Mouse (Mus musculus): ENCODE measurements around the gene Eef1b2. TPM values are rescaled to one million over a fixed set of nuclear protein-coding genes. Genes with fewer than 3 reads are reported as not detected.
"Not testable (repeated sequence)": the region's sequence is repeated elsewhere in the genome, so short reads cannot be mapped to it uniquely, and the experiment has no call there.

Gene Eef1b2
- polyA plus RNA-seq, 1 experiment from 2014 or later = 383 TPM

- Histone ChIP-seq H3K4me3 (peak overlapping the region; percentile 62), H3K9me3 (replicated peaks) (no peaks in the 10 kb centered on the region), H3K4me2 (replicated peaks) (peak overlapping the region; percentile 77), H3K36me3 (peaks cover 23% of the 10 kb centered on the region), H3K4me1 (peaks cover 21% of the 10 kb centered on the region), H3K27me3 (no peaks in the 10 kb centered on the region), H3K27ac (no peak overlapping the region), H3K9ac (no peak overlapping the region)
- no peak for ATAC-seq (ENCODE audit: low FRiP score)
- 82% methylated on average over 3 of the region's 3 CpGs for WGBS
Observed at GRCm38 (mm10) chr1:63178308-63178707, 1.7 kb downstream of the Eef1b2 start.

DNA sequence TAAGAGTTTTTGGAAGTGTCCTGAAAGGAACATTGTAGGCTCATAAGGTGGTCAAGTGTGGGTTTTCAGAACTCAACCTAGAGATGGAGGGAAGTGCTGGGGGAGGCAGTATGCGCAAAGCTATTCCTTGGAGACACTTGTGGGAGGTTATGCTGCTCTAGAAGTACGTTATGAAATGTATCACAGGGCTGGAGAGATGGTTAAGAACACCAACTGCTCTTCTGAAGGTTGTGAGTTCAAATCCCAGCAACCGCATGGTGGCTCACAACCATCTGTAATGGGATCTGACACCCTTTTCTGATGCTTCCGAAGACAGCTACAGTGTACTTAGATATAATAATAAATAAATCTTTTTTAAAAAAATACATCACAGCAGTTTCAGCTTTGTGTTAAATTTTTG, 3.5 kb downstream of the Eef1b2 start:
- ATAC-seq (ENCODE audit: low FRiP score) = no peak
- no peak overlapping the region for H3K4me3 ChIP-seq
- H3K9me3 ChIP-seq (replicated peaks) = no peaks in the 10 kb centered on the region
- no peaks in the 10 kb centered on the region for H3K27me3 ChIP-seq
- no peak overlapping the region for H3K9ac ChIP-seq
- H3K4me2 ChIP-seq (replicated peaks) = no peak overlapping the region
- WGBS = 90% methylated on average over 4 of the region's 4 CpGs
- no peak overlapping the region for H3K27ac ChIP-seq
- H3K36me3 ChIP-seq = peaks cover 23% of the 10 kb centered on the region
- H3K4me1 ChIP-seq = peaks cover 18% of the 10 kb centered on the region

- ATAC-seq (ENCODE audit: low FRiP score) = not testable (repeated sequence)
- H3K36me3 ChIP-seq = peaks cover 23% of the 10 kb centered on the region
Observed at GRCm38 (mm10) chr1:63180575-63180974, 4.0 kb downstream of the Eef1b2 start.

DNA sequence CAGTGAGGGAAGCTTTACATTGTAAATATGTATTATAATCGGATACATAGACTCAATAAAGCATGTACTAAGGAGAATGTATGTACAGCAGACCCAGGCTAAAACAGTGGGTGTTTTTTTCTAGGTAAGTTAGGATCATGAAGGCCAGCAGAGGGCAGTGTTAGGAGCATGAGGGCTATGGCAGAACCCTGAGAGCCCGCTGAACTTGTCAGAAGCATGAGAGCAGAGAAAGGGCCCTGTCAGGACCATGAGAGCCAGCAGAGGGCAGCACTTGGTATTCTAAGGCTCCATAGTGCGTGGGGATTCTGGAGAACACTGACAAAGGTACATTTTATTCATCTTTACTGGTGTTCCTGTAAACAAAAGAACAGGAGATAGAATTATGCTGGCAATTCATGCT, 4.4 kb downstream of the Eef1b2 start:
- no peak overlapping the region for H3K4me3 ChIP-seq
- peak; percentile 71 for ATAC-seq (ENCODE audit: low FRiP score)
- no peak overlapping the region for H3K9ac ChIP-seq
- peaks cover 11% of the 10 kb centered on the region for H3K4me1 ChIP-seq
- 0 out of 2 replicates have a peak overlapping the region, but pooled peaks have one; percentile 30 for H3K27ac ChIP-seq
- H3K4me2 ChIP-seq (replicated peaks) = no peak overlapping the region
- WGBS = 9% methylated on average over 3 of the region's 3 CpGs
- H3K36me3 ChIP-seq = peaks cover 23% of the 10 kb centered on the region
- H3K27me3 ChIP-seq = no peaks in the 10 kb centered on the region
- H3K9me3 ChIP-seq (replicated peaks) = no peaks in the 10 kb centered on the region

More at GRCm38 (mm10) chr1:63180575-63180974, 4.0 kb downstream of the Eef1b2 start:
- not testable (repeated sequence) for H3K4me2 ChIP-seq (replicated peaks); H3K4me3 ChIP-seq; H3K27me3 ChIP-seq; H3K9me3 ChIP-seq (replicated peaks); H3K9ac ChIP-seq
- 68% methylated on average over 4 of the region's 4 CpGs for WGBS
- Histone ChIP-seq H3K4me1 (peaks cover 14% of the 10 kb centered on the region), H3K27ac (0 out of 2 replicates have a peak overlapping the region, but pooled peaks have one; percentile 5)

GRCm38 (mm10) chr1:63181480-63181879, 4.9 kb downstream of the Eef1b2 start:
- Histone ChIP-seq H3K27ac (0 out of 2 replicates have a peak overlapping the region, but pooled peaks have one; percentile 30), H3K9me3 (replicated peaks) (no peaks in the 10 kb centered on the region), H3K4me2 (replicated peaks) (no peak overlapping the region), H3K4me1 (peaks cover 11% of the 10 kb centered on the region), H3K36me3 (peaks cover 23% of the 10 kb centered on the region), H3K9ac (no peak overlapping the region), H3K27me3 (no peaks in the 10 kb centered on the region), H3K4me3 (no peak overlapping the region)
- ATAC-seq (ENCODE audit: low FRiP score) = peak; percentile 18; the same call in 1 of the 2 replicates
- WGBS = 93% methylated on average over 1 of the region's 1 CpGs

DNA sequence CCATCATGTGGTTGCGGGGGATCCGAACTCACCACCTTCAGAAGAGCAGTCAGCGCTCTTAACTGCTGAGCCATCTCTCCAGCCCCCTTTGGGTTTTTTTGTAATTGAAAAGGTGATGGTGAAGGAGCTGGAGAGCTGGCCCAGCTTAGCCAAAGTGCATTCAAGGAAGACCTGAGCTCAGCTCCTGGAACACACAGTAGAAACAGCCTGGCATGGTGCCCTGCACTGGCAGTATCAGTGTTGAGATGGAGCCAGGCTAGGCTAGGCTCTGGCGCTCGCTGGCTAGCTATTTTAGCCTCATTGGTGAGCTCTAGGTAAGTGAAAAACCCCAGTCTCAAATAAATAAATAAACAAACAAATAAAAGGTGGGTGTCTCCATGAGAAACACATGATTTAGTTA, 5.6 kb downstream of the Eef1b2 start:
- Histone ChIP-seq H3K36me3 (peaks cover 23% of the 10 kb centered on the region), H3K4me3 (no peak overlapping the region), H3K27ac (no peak overlapping the region), H3K4me2 (replicated peaks) (no peak overlapping the region), H3K9me3 (replicated peaks) (no peaks in the 10 kb centered on the region), H3K4me1 (peaks cover 11% of the 10 kb centered on the region), H3K27me3 (no peaks in the 10 kb centered on the region), H3K9ac (no peak overlapping the region)
- 87% methylated on average over 5 of the region's 5 CpGs for WGBS
- ATAC-seq (ENCODE audit: low FRiP score) = no peak

- WGBS = 64% methylated on average over 10 of the region's 10 CpGs
- ATAC-seq (ENCODE audit: low FRiP score) = no peak
- no peak overlapping the region for H3K4me3 ChIP-seq
- H3K9ac ChIP-seq = no peak overlapping the region
- peaks cover 23% of the 10 kb centered on the region for H3K36me3 ChIP-seq
- no peaks in the 10 kb centered on the region for H3K9me3 ChIP-seq (replicated peaks)
- no peak overlapping the region for H3K4me2 ChIP-seq (replicated peaks)
- H3K4me1 ChIP-seq = peaks cover 7% of the 10 kb centered on the region
- no peak overlapping the region for H3K27ac ChIP-seq
- H3K27me3 ChIP-seq = no peaks in the 10 kb centered on the region
Observed at GRCm38 (mm10) chr1:63182636-63183270, 6.1 kb downstream of the Eef1b2 start.

DNA sequence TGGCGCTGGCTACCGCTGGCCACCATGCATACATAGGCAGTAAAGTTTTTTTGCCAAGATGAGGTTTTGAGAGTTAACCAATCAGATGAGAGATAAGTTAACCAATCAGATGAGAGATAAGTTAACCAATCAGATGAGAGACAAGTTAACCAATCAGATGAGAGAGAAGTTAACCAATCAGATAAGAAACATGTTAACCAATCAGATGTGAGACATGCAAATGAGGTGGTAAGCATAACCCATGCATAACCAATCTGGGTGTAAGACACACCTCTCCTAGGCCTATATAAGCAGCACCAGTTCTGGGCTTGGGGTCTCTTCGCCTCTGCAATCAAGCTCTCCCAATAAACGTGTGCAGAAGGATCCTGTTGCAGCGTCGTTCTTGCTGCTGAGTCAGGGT, 8.8 kb downstream of the Eef1b2 start:
- H3K4me2 ChIP-seq (replicated peaks); H3K36me3 ChIP-seq; H3K9ac ChIP-seq; H3K9me3 ChIP-seq (replicated peaks); H3K4me1 ChIP-seq; H3K27me3 ChIP-seq; ATAC-seq (ENCODE audit: low FRiP score); H3K4me3 ChIP-seq; H3K27ac ChIP-seq: not testable (repeated sequence)
- WGBS = 96% methylated on average over 6 of the region's 6 CpGs

DNA sequence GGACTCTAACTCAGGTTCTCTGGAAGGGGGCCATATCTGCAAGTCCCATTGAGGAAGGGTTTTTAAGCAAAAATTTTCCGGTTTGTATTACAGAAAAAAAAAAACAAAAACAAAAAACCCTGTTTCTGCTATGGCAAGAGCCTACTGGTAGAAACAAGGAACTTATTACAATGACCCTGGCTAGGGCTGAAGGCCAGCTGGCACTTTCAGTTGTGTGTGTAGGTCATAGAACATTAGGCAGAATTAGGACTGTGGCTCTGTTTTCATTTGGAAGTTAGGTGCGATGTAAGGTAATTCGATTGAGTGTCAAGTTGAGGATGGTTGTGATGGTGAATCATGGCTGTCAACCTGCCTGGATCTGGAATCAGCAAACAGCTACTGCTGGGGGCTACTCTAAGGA, 11.9 kb downstream of the Eef1b2 start:
- no peak overlapping the region for H3K9ac ChIP-seq
- no peaks in the 10 kb centered on the region for H3K27me3 ChIP-seq
- no peak overlapping the region for H3K4me2 ChIP-seq (replicated peaks)
- no peak overlapping the region for H3K4me3 ChIP-seq
- no peak overlapping the region for H3K27ac ChIP-seq
- ATAC-seq (ENCODE audit: low FRiP score) = no peak
- WGBS = 97% methylated on average over 3 of the region's 3 CpGs
- no peaks in the 10 kb centered on the region for H3K36me3 ChIP-seq
- no peaks in the 10 kb centered on the region for H3K4me1 ChIP-seq
- H3K9me3 ChIP-seq (replicated peaks) = no peaks in the 10 kb centered on the region

GRCm38 (mm10) chr1:63190851-63191250, 14.2 kb downstream of the Eef1b2 start:
- no peaks in the 10 kb centered on the region for H3K27me3 ChIP-seq
- no peaks in the 10 kb centered on the region for H3K4me1 ChIP-seq
- H3K36me3 ChIP-seq = no peaks in the 10 kb centered on the region
- WGBS = 71% methylated on average over 8 of the region's 8 CpGs
- no peaks in the 10 kb centered on the region for H3K9me3 ChIP-seq (replicated peaks)
- H3K4me2 ChIP-seq (replicated peaks) = no peak overlapping the region
- ATAC-seq (ENCODE audit: low FRiP score) = no peak
- no peak overlapping the region for H3K9ac ChIP-seq
- no peak overlapping the region for H3K27ac ChIP-seq
- H3K4me3 ChIP-seq = no peak overlapping the region

DNA sequence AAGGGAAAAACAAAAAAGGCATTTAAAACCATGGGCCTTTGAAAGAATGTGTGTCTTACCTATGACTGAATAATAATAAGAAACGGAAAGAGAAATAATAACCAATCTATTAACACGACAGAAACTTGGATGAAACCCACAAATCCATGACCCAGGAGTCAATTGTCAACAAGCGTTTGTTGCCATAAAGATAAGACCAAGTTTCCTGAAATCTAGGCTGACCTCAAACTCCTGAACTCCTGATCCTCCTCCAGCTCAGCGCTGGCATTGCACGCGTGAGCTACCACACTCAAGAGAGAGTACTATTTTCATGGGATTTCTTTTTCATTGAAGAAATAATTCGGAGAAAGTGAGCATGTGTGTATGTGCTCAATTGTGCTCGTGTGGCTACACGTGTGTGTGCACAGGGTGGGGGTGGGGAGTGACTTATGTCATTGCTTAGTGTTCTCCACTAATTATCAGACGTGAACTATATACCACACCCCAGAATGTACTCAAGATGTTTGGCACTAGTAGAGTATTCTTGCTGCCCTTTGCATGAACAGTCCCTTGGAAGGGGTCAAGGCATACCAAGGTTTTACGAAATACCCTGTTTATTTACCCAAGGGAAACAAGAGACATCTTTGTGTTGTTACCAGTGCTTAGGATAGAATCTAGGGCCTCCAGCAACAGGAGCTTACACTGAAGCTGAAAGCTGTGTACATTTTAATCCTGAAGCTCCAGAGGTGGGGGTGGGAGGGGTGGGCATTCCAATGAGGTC, 15.9 kb downstream of the Eef1b2 start:
- Histone ChIP-seq H3K9ac (no peak overlapping the region), H3K4me1 (no peaks in the 10 kb centered on the region), H3K27ac (no peak overlapping the region), H3K4me2 (replicated peaks) (no peak overlapping the region), H3K27me3 (no peaks in the 10 kb centered on the region), H3K4me3 (no peak overlapping the region), H3K9me3 (replicated peaks) (no peaks in the 10 kb centered on the region), H3K36me3 (no peaks in the 10 kb centered on the region)
- 89% methylated on average over 11 of the region's 11 CpGs for WGBS
- no peak for ATAC-seq (ENCODE audit: low FRiP score)

- Histone ChIP-seq H3K4me3 (no peak overlapping the region), H3K9ac (no peak overlapping the region), H3K27ac (no peak overlapping the region), H3K4me2 (replicated peaks) (no peak overlapping the region), H3K36me3 (no peaks in the 10 kb centered on the region), H3K9me3 (replicated peaks) (peaks cover 11% of the 10 kb centered on the region; the same call in 1 of the 2 replicates), H3K4me1 (no peaks in the 10 kb centered on the region), H3K27me3 (no peaks in the 10 kb centered on the region)
- no peak for ATAC-seq (ENCODE audit: low FRiP score)
- 62% methylated on average over 5 of the region's 5 CpGs for WGBS
Observed at GRCm38 (mm10) chr1:63195848-63196512, 19.4 kb downstream of the Eef1b2 start.
